Mouse (Mus musculus): Measurements from ENCODE around the gene Arhgap28. TPM values are rescaled to one million over a fixed set of nuclear protein-coding genes. Genes with fewer than 3 reads are reported as not detected.

The Arhgap28 gene
- polyA plus RNA-seq (2015; fragmentation: Nextera tagmentation; extraction: Ambion mirVana): 5.0 and 5.5 TPM in 2 replicates

GRCm38 (mm10) chr17:68003741-68004560, at the start of gene Arhgap28:
Gene Arhgap28, minus strand, starts transcription at chr17:68004120.
- Histone ChIP-seq H3K4me3 (ENCODE audit: low read depth, low read length) (peak within 1 kb of the TSS; percentile 65), H3K4me1 (ENCODE audit: control insufficient read depth, insufficient read depth, low read length) (peaks cover 10% of the 10 kb centered on the region), H3K9ac (ENCODE audit: low read depth, low read length) (peak within 1 kb of the TSS; percentile 70), H3K36me3 (ENCODE audit: control insufficient read depth, insufficient read depth, low read length) (no peaks in the 10 kb centered on the region), H3K27me3 (ENCODE audit: control insufficient read depth, insufficient read depth, low read depth, low read length) (no peaks in the 10 kb centered on the region), H3K9me3 (replicated peaks; ENCODE audit: control insufficient read depth, low read length, poor library complexity, severe bottlenecking) (no peaks in the 10 kb centered on the region), H3K4me2 (ENCODE audit: low read length) (peak within 1 kb of the TSS; percentile 80), H3K27ac (ENCODE audit: low read length) (peak within 1 kb of the TSS; percentile 63)
- ATAC-seq: peak; percentile 91
- under 1% methylated on average over 64 of the region's 65 CpGs for WGBS

GRCm38 (mm10) chr17:68046341-68046675, 42.4 kb upstream of the Arhgap28 start:
- H3K4me1 ChIP-seq (ENCODE audit: control insufficient read depth, insufficient read depth, low read length): no peaks in the 10 kb centered on the region
- H3K4me2 ChIP-seq (ENCODE audit: low read length): no peak overlapping the region
- H3K4me3 ChIP-seq (ENCODE audit: low read depth, low read length): no peak overlapping the region
- H3K9ac ChIP-seq (ENCODE audit: low read depth, low read length): no peak overlapping the region
- H3K9me3 ChIP-seq (replicated peaks; ENCODE audit: control insufficient read depth, low read length, poor library complexity, severe bottlenecking): no peaks in the 10 kb centered on the region
- H3K27ac ChIP-seq (ENCODE audit: low read length): no peak overlapping the region
- ATAC-seq: no peak
- no peaks in the 10 kb centered on the region for H3K27me3 ChIP-seq (ENCODE audit: control insufficient read depth, insufficient read depth, low read depth, low read length)
- WGBS: 80% methylated on average over 7 of the region's 7 CpGs
- H3K36me3 ChIP-seq (ENCODE audit: control insufficient read depth, insufficient read depth, low read length): no peaks in the 10 kb centered on the region

- no peak overlapping the region for H3K9ac ChIP-seq (ENCODE audit: low read depth, low read length)
- 78% methylated on average over 8 of the region's 8 CpGs for WGBS
- H3K9me3 ChIP-seq (replicated peaks; ENCODE audit: control insufficient read depth, low read length, poor library complexity, severe bottlenecking): no peaks in the 10 kb centered on the region
- ATAC-seq: no peak
- no peak overlapping the region for H3K27ac ChIP-seq (ENCODE audit: low read length)
- H3K4me2 ChIP-seq (ENCODE audit: low read length): no peak overlapping the region
- H3K27me3 ChIP-seq (ENCODE audit: control insufficient read depth, insufficient read depth, low read depth, low read length): no peaks in the 10 kb centered on the region
- H3K36me3 ChIP-seq (ENCODE audit: control insufficient read depth, insufficient read depth, low read length): no peaks in the 10 kb centered on the region
- H3K4me3 ChIP-seq (ENCODE audit: low read depth, low read length): no peak overlapping the region
- no peaks in the 10 kb centered on the region for H3K4me1 ChIP-seq (ENCODE audit: control insufficient read depth, insufficient read depth, low read length)
These were observed 41.9 kb upstream of the Arhgap28 start for GRCm38 (mm10) chr17:68045655-68046340.

- Histone ChIP-seq H3K9me3 (replicated peaks; ENCODE audit: control insufficient read depth, low read length, poor library complexity, severe bottlenecking) (no peaks in the 10 kb centered on the region), H3K27ac (ENCODE audit: low read length) (no peak overlapping the region), H3K36me3 (ENCODE audit: control insufficient read depth, insufficient read depth, low read length) (no peaks in the 10 kb centered on the region), H3K9ac (ENCODE audit: low read depth, low read length) (no peak overlapping the region), H3K4me1 (ENCODE audit: control insufficient read depth, insufficient read depth, low read length) (no peaks in the 10 kb centered on the region), H3K4me3 (ENCODE audit: low read depth, low read length) (no peak overlapping the region), H3K4me2 (ENCODE audit: low read length) (no peak overlapping the region), H3K27me3 (ENCODE audit: control insufficient read depth, insufficient read depth, low read depth, low read length) (no peaks in the 10 kb centered on the region)
- ATAC-seq: no peak
- 94% methylated on average over 4 of the region's 4 CpGs for WGBS
These were observed 38.5 kb upstream of the Arhgap28 start for GRCm38 (mm10) chr17:68042377-68042776.

GRCm38 (mm10) chr17:68037011-68037410, 33.1 kb upstream of the Arhgap28 start:
- Histone ChIP-seq H3K4me3 (ENCODE audit: low read depth, low read length) (no peak overlapping the region), H3K36me3 (ENCODE audit: control insufficient read depth, insufficient read depth, low read length) (no peaks in the 10 kb centered on the region), H3K27me3 (ENCODE audit: control insufficient read depth, insufficient read depth, low read depth, low read length) (no peaks in the 10 kb centered on the region), H3K27ac (ENCODE audit: low read length) (no peak overlapping the region), H3K4me2 (ENCODE audit: low read length) (no peak overlapping the region), H3K9me3 (replicated peaks; ENCODE audit: control insufficient read depth, low read length, poor library complexity, severe bottlenecking) (no peaks in the 10 kb centered on the region), H3K9ac (ENCODE audit: low read depth, low read length) (no peak overlapping the region), H3K4me1 (ENCODE audit: control insufficient read depth, insufficient read depth, low read length) (no peaks in the 10 kb centered on the region)
- 82% methylated on average over 1 of the region's 1 CpGs for WGBS
- no peak for ATAC-seq

GRCm38 (mm10) chr17:68029495-68029894, 25.6 kb upstream of the Arhgap28 start:
- Histone ChIP-seq H3K4me2 (ENCODE audit: low read length) (no peak overlapping the region), H3K4me3 (ENCODE audit: low read depth, low read length) (no peak overlapping the region), H3K9ac (ENCODE audit: low read depth, low read length) (no peak overlapping the region), H3K36me3 (ENCODE audit: control insufficient read depth, insufficient read depth, low read length) (no peaks in the 10 kb centered on the region), H3K9me3 (replicated peaks; ENCODE audit: control insufficient read depth, low read length, poor library complexity, severe bottlenecking) (no peaks in the 10 kb centered on the region), H3K4me1 (ENCODE audit: control insufficient read depth, insufficient read depth, low read length) (no peaks in the 10 kb centered on the region), H3K27ac (ENCODE audit: low read length) (no peak overlapping the region), H3K27me3 (ENCODE audit: control insufficient read depth, insufficient read depth, low read depth, low read length) (no peaks in the 10 kb centered on the region)
- 81% methylated on average over 5 of the region's 5 CpGs for WGBS
- no peak for ATAC-seq

GRCm38 (mm10) chr17:68028519-68028918, 24.6 kb upstream of the Arhgap28 start:
- Histone ChIP-seq H3K4me1 (ENCODE audit: control insufficient read depth, insufficient read depth, low read length) (no peaks in the 10 kb centered on the region), H3K27ac (ENCODE audit: low read length) (no peak overlapping the region), H3K4me3 (ENCODE audit: low read depth, low read length) (no peak overlapping the region), H3K36me3 (ENCODE audit: control insufficient read depth, insufficient read depth, low read length) (no peaks in the 10 kb centered on the region), H3K9me3 (replicated peaks; ENCODE audit: control insufficient read depth, low read length, poor library complexity, severe bottlenecking) (no peaks in the 10 kb centered on the region), H3K9ac (ENCODE audit: low read depth, low read length) (no peak overlapping the region), H3K27me3 (ENCODE audit: control insufficient read depth, insufficient read depth, low read depth, low read length) (no peaks in the 10 kb centered on the region), H3K4me2 (ENCODE audit: low read length) (no peak overlapping the region)
- WGBS: 93% methylated on average over 4 of the region's 4 CpGs
- no peak for ATAC-seq

- WGBS: 84% methylated on average over 7 of the region's 7 CpGs
These were observed 20.4 kb upstream of the Arhgap28 start for GRCm38 (mm10) chr17:68024327-68024726.

GRCm38 (mm10) chr17:68019466-68020065, 15.6 kb upstream of the Arhgap28 start:
- Histone ChIP-seq H3K36me3 (ENCODE audit: control insufficient read depth, insufficient read depth, low read length) (no peaks in the 10 kb centered on the region), H3K9me3 (replicated peaks; ENCODE audit: control insufficient read depth, low read length, poor library complexity, severe bottlenecking) (no peaks in the 10 kb centered on the region), H3K9ac (ENCODE audit: low read depth, low read length) (no peak overlapping the region), H3K27me3 (ENCODE audit: control insufficient read depth, insufficient read depth, low read depth, low read length) (no peaks in the 10 kb centered on the region), H3K4me1 (ENCODE audit: control insufficient read depth, insufficient read depth, low read length) (no peaks in the 10 kb centered on the region), H3K27ac (ENCODE audit: low read length) (no peak overlapping the region), H3K4me3 (ENCODE audit: low read depth, low read length) (no peak overlapping the region), H3K4me2 (ENCODE audit: low read length) (no peak overlapping the region)
- ATAC-seq: no peak
- WGBS: 84% methylated on average over 15 of the region's 15 CpGs

More at GRCm38 (mm10) chr17:68024327-68024726, 20.4 kb upstream of the Arhgap28 start:
- no peaks in the 10 kb centered on the region for H3K4me1 ChIP-seq (ENCODE audit: control insufficient read depth, insufficient read depth, low read length)
- ATAC-seq: no peak
- H3K4me3 ChIP-seq (ENCODE audit: low read depth, low read length): no peak overlapping the region
- no peak overlapping the region for H3K9ac ChIP-seq (ENCODE audit: low read depth, low read length)
- no peaks in the 10 kb centered on the region for H3K27me3 ChIP-seq (ENCODE audit: control insufficient read depth, insufficient read depth, low read depth, low read length)
- H3K27ac ChIP-seq (ENCODE audit: low read length): no peak overlapping the region
- no peaks in the 10 kb centered on the region for H3K9me3 ChIP-seq (replicated peaks; ENCODE audit: control insufficient read depth, low read length, poor library complexity, severe bottlenecking)
- no peaks in the 10 kb centered on the region for H3K36me3 ChIP-seq (ENCODE audit: control insufficient read depth, insufficient read depth, low read length)
- H3K4me2 ChIP-seq (ENCODE audit: low read length): no peak overlapping the region
